Mouse (Mus musculus) lung, postnatal 14 days (tissue): ENCODE measurements at regions not wholly inside any gene's neighbourhood (a gene's known extent, or its start where the extent isn't known, plus 50 kb on each side); places are given as distances from the start of the nearest gene placed in this dataset.

ENCODE experiments used
- DNase-seq: peaks from one replicate; pipeline ENCODE4 v3.0.0; 2021

GRCm38 (mm10) chr15:68362081-68363057 lies 1861.7 kb upstream of the Lrrc6 start:
- peak; percentile 50 for DNase-seq

- DNase-seq = no peak
Observed at GRCm38 (mm10) chr15:68360956-68361908, 1860.5 kb upstream of the Lrrc6 start.

GRCm38 (mm10) chr15:68359496-68359895 lies 1858.8 kb upstream of the Lrrc6 start:
- no peak for DNase-seq

- no peak for DNase-seq
Observed at GRCm38 (mm10) chr15:68355957-68356356, 1855.2 kb upstream of the Lrrc6 start.

GRCm38 (mm10) chr15:68344652-68345051 lies 1843.9 kb upstream of the Lrrc6 start:
- no peak for DNase-seq

- DNase-seq = peak; percentile 34
Observed at GRCm38 (mm10) chr15:68342542-68342941, 1841.8 kb upstream of the Lrrc6 start.

GRCm38 (mm10) chr15:68341056-68341455 lies 1840.3 kb upstream of the Lrrc6 start:
- DNase-seq = no peak

GRCm38 (mm10) chr15:68337264-68337663 lies 1836.6 kb upstream of the Lrrc6 start:
- DNase-seq = no peak

- no peak for DNase-seq
Observed at GRCm38 (mm10) chr15:68335837-68336236, 1835.1 kb upstream of the Lrrc6 start.

- DNase-seq = no peak
Observed at GRCm38 (mm10) chr15:68316116-68316515, 1815.4 kb upstream of the Lrrc6 start.
